Mouse (Mus musculus) intestine, embryonic 14.5 days (tissue): ENCODE measurements at regions not wholly inside any gene's neighbourhood (a gene's known extent, or its start where the extent isn't known, plus 50 kb on each side); places are given as distances from the start of the nearest gene placed in this dataset.
A peak's percentile ranks its signal among the peaks of the same experiment; 100 is the strongest.

Experiments
- ATAC-seq: fragments of 200-750 bp; cut with Nextera tagmentation; replicated peaks from 2 replicates; pipeline ENCODE4 v1.8.0; 2017; ENCODE audit warnings: low read depth, moderate number of reproducible peaks, moderate TSS enrichment, moderate library complexity; ENCODE audit not compliant: low FRiP score, low TSS enrichment
- DNase-seq: peaks from one replicate; pipeline ENCODE4 v3.0.0-alpha.2; 2018; ENCODE audit warnings: low spot score
- H3K27ac ChIP-seq: fragments of 300-500 bp; sonication (generic); 2 replicates; pipeline ENCODE4 v1.5.1; 2014; ENCODE audit warnings: low read depth, mild to moderate bottlenecking, control low read depth
- H3K27me3 ChIP-seq: fragments of 300-500 bp; sonication (generic); replicated peaks from 2 replicates; pipeline ENCODE4 v1.6.1; 2014; ENCODE audit warnings: low read length, control low read depth; ENCODE audit not compliant: control insufficient read depth, insufficient read depth
- H3K36me3 ChIP-seq: fragments of 300-500 bp; sonication (generic); 2 replicates; pipeline ENCODE4 v1.6.1; 2014; ENCODE audit warnings: low read length, control low read depth; ENCODE audit not compliant: control insufficient read depth, insufficient read depth
- H3K4me1 ChIP-seq: fragments of 300-500 bp; sonication (generic); replicated peaks from 2 replicates; pipeline ENCODE4 v1.6.1; 2014; ENCODE audit warnings: low read length, control low read depth, mixed read lengths; ENCODE audit not compliant: control insufficient read depth, insufficient read depth
- H3K4me2 ChIP-seq: fragments of 300-500 bp; sonication (generic); 2 replicates; pipeline ENCODE4 v1.6.1; 2014; ENCODE audit warnings: low read length
- H3K4me3 ChIP-seq: fragments of 300-500 bp; sonication (generic); 2 replicates; pipeline ENCODE4 v1.5.1; 2014; ENCODE audit warnings: low read depth, low read length, control low read depth, mixed read lengths
- H3K9ac ChIP-seq: fragments of 300-500 bp; sonication (generic); 2 replicates; pipeline ENCODE4 v1.6.1; 2014; ENCODE audit warnings: mild to moderate bottlenecking, low read length
- H3K9me3 ChIP-seq: fragments of 300-500 bp; sonication (generic); 2 replicates; pipeline ENCODE4 v1.6.1; 2016; ENCODE audit warnings: low read length, control low read depth; ENCODE audit not compliant: control insufficient read depth
- WGBS: fragments of 180-500 bp; shearing (Covaris S2); extraction: QIAGEN DNeasy Blood & Tissue Kit; methylation state at CpG from one replicate; pipeline ENCODE4 v1.1.7; 2014; 5-methylcytosine and 5-hydroxymethylcytosine counted together

GRCm38 (mm10) chr10:120597320-120597887, 121.1 kb upstream of the Hmga2 start:
- no peaks in the 10 kb centered on the region for H3K27me3 ChIP-seq
- H3K27ac ChIP-seq = peak overlapping the region; percentile 35; the same call in 1 of the 2 replicates
- peaks cover 22% of the 10 kb centered on the region for H3K4me1 ChIP-seq
- no peaks in the 10 kb centered on the region for H3K36me3 ChIP-seq
- no peak overlapping the region for H3K9ac ChIP-seq
- no peaks in the 10 kb centered on the region for H3K9me3 ChIP-seq
- DNase-seq (peak; percentile 55), ATAC-seq (no peak)
- H3K4me3 ChIP-seq = no peak overlapping the region
- H3K4me2 ChIP-seq = no peak overlapping the region
- 40% methylated on average over 9 of the region's 9 CpGs for WGBS

- no peak overlapping the region for H3K9ac ChIP-seq
Observed at GRCm38 (mm10) chr10:120595145-120595544, 118.9 kb upstream of the Hmga2 start.

DNA sequence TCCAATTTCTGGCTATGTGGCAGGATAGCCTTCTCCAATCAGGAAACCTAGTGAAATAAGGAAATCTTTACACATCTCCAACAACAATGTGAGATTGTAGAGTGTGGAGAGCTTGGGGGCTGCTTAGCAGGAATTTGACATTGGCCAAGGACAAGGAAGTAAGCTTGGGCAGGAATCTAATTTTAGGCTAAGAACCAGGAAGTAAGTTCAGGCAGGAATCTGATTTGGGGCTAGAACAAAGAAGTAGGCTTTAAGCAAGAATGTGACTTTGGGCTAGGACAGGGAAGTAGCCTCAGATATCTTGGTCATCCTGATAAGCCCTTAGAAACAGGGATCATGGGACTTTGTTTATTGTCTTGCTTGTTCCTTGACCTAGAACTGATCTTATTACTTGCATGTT, 117.6 kb upstream of the Hmga2 start:
- Histone ChIP-seq H3K4me3 (no peak overlapping the region), H3K27me3 (no peaks in the 10 kb centered on the region), H3K4me2 (no peak overlapping the region), H3K4me1 (peaks cover 13% of the 10 kb centered on the region), H3K9ac (no peak overlapping the region), H3K27ac (no peak overlapping the region), H3K9me3 (no peaks in the 10 kb centered on the region), H3K36me3 (no peaks in the 10 kb centered on the region)
- ATAC-seq (no peak), DNase-seq (no peak)

More at GRCm38 (mm10) chr10:120595145-120595544, 118.9 kb upstream of the Hmga2 start:
- ATAC-seq = no peak
- no peaks in the 10 kb centered on the region for H3K9me3 ChIP-seq
- H3K27me3 ChIP-seq = no peaks in the 10 kb centered on the region
- peaks cover 22% of the 10 kb centered on the region for H3K4me1 ChIP-seq
- H3K4me3 ChIP-seq = no peak overlapping the region
- H3K4me2 ChIP-seq = no peak overlapping the region
- WGBS = 84% methylated on average over 3 of the region's 3 CpGs
- H3K27ac ChIP-seq = no peak overlapping the region
- no peaks in the 10 kb centered on the region for H3K36me3 ChIP-seq
- no peak for DNase-seq

- no peak for ATAC-seq
- H3K4me1 ChIP-seq = no peaks in the 10 kb centered on the region; the same call in 1 of the 2 replicates
- H3K27me3 ChIP-seq = no peaks in the 10 kb centered on the region
- 36% methylated on average over 2 of the region's 2 CpGs for WGBS
- no peak overlapping the region for H3K4me2 ChIP-seq
- no peak overlapping the region for H3K27ac ChIP-seq
- no peaks in the 10 kb centered on the region for H3K36me3 ChIP-seq
- H3K9me3 ChIP-seq = no peaks in the 10 kb centered on the region
- H3K9ac ChIP-seq = no peak overlapping the region
- DNase-seq = no peak
- H3K4me3 ChIP-seq = no peak overlapping the region
Observed at GRCm38 (mm10) chr10:120589659-120590058, 113.4 kb upstream of the Hmga2 start.

DNA sequence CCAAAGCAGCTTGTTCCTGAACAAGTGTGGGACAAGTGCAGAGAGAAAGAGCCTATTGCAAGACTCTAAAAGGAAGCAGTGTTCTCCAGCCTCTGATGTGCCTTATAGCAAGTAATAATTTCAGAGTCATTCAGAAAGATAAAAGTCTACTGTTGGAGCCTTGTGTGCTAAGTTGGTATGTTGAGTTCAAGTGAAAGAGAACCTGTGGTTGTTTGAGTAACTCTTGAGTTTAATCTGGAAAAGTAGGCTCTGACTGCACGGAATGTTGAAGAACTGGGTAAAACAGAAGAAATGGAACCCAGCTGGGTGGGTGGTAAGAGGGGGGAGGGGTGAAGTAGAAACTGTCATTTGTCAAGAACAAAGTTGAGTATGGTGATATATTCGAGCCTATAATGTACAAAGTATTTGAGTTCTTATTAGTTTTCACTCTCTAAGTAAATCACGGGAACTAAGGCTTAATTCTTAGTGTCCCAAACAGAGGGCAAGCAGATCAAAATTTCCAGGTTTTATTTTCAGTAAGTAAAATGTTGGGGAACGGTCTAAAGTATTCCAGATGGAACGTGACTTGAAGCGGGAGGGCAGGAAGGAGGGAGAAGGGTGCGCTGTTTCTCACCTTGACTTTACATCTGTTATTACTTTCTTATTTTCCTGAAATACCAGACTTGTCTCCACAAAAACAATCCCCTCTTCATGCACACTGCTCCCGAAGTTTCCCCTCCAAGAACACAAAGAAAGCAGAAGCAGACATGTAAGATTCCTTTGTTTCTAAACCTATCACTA, 111.8 kb upstream of the Hmga2 start:
- no peaks in the 10 kb centered on the region for H3K9me3 ChIP-seq
- no peaks in the 10 kb centered on the region for H3K27me3 ChIP-seq
- 61% methylated on average over 8 of the region's 8 CpGs for WGBS
- H3K36me3 ChIP-seq = no peaks in the 10 kb centered on the region
- no peak overlapping the region for H3K4me3 ChIP-seq
- no peaks in the 10 kb centered on the region; the same call in 1 of the 2 replicates for H3K4me1 ChIP-seq
- no peak overlapping the region for H3K27ac ChIP-seq
- no peak for ATAC-seq
- H3K4me2 ChIP-seq = no peak overlapping the region
- DNase-seq = no peak
- H3K9ac ChIP-seq = no peak overlapping the region

- 65% methylated on average over 3 of the region's 3 CpGs for WGBS
- H3K9me3 ChIP-seq = no peaks in the 10 kb centered on the region
- no peak for ATAC-seq
- no peak overlapping the region for H3K4me3 ChIP-seq
- no peak overlapping the region for H3K27ac ChIP-seq
- no peak for DNase-seq
- no peak overlapping the region for H3K9ac ChIP-seq
- H3K4me2 ChIP-seq = no peak overlapping the region
- no peaks in the 10 kb centered on the region for H3K27me3 ChIP-seq
- no peaks in the 10 kb centered on the region for H3K36me3 ChIP-seq
- H3K4me1 ChIP-seq = peaks cover 6% of the 10 kb centered on the region; the same call in 1 of the 2 replicates
Observed at GRCm38 (mm10) chr10:120587179-120587578, 110.9 kb upstream of the Hmga2 start.

DNA sequence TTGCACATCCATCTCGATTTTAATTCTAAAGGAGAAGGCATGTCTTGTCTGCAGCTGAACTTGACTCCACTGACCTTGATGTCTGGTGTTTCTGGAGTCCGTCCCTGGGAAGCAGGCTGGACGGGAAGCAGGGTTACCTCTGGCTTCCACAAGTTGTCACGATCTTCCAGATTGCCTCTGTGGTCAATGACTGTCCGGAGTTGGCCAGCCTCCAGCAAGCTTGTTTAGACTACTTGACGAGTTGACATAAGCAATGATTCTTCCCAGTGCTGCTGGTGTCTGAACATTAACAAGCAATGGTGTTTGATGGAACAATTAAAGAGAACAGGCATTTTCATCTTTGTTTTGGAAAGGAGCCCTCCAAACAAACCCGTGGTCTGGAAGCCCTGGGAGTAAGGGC, 106.2 kb upstream of the Hmga2 start:
- ATAC-seq (no peak), DNase-seq (no peak)
- H3K27me3 ChIP-seq = no peaks in the 10 kb centered on the region
- no peak overlapping the region for H3K4me3 ChIP-seq
- 0 out of 2 replicates have a peak overlapping the region, but pooled peaks have one; percentile 22 for H3K27ac ChIP-seq
- peaks cover 17% of the 10 kb centered on the region; the same call in 1 of the 2 replicates for H3K4me1 ChIP-seq
- H3K9me3 ChIP-seq = no peaks in the 10 kb centered on the region
- H3K9ac ChIP-seq = no peak overlapping the region
- H3K4me2 ChIP-seq = 0 out of 2 replicates have a peak overlapping the region, but pooled peaks have one; percentile 8
- WGBS = 26% methylated on average over 7 of the region's 7 CpGs
- H3K36me3 ChIP-seq = no peaks in the 10 kb centered on the region

DNA sequence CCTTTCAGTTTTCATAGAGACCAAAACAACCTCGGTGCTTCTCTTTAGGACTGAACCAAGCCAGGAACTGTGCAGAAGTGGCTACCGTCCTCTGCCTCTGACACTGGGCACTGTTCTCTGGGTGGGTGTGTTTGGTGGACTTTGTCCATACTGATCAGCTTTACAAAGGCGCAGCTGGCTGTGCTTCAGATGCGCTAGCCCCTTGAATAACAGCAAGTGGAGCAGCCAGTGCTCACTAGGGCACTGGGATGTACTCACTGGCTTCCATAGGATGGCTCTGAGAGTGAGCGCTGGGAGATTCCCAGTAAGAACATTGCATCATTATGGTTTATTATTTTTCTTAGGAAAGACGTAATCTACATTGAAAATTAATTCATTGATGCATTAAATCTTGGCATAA, 105.3 kb upstream of the Hmga2 start:
- H3K4me2 ChIP-seq = no peak overlapping the region
- H3K4me3 ChIP-seq = no peak overlapping the region
- no peaks in the 10 kb centered on the region for H3K36me3 ChIP-seq
- no peaks in the 10 kb centered on the region for H3K27me3 ChIP-seq
- WGBS = 74% methylated on average over 6 of the region's 6 CpGs
- no peak overlapping the region for H3K9ac ChIP-seq
- peaks cover 17% of the 10 kb centered on the region; the same call in 1 of the 2 replicates for H3K4me1 ChIP-seq
- ATAC-seq = peak; percentile 75; the same call in 1 of the 2 replicates
- H3K9me3 ChIP-seq = no peaks in the 10 kb centered on the region
- no peak overlapping the region for H3K27ac ChIP-seq
- no peak for DNase-seq
